Mouse (Mus musculus) kidney, embryonic 15.5 days (tissue): ENCODE data around the gene Dnmt1. TPM values are rescaled to one million over a fixed set of nuclear protein-coding genes. Genes with fewer than 3 reads are reported as not detected.

Experiments
- ATAC-seq: fragments of 200-750 bp; cut with Nextera tagmentation; replicated peaks from 2 replicates; pipeline ENCODE4 v1.8.0; 2017; ENCODE audit warnings: moderate TSS enrichment; ENCODE audit not compliant: low FRiP score
- H3K27ac ChIP-seq: fragments of 300-500 bp; sonication (generic); 2 replicates; pipeline ENCODE4 v1.5.1; 2015; ENCODE audit warnings: mild to moderate bottlenecking, inconsistent platforms
- H3K27me3 ChIP-seq: fragments of 300-500 bp; sonication (generic); 2 replicates; pipeline ENCODE4 v1.6.1; 2015; ENCODE audit warnings: inconsistent platforms
- H3K36me3 ChIP-seq: fragments of 300-500 bp; sonication (generic); 2 replicates; pipeline ENCODE4 v1.6.1; 2015; ENCODE audit warnings: inconsistent platforms
- H3K4me1 ChIP-seq: fragments of 300-500 bp; sonication (generic); 2 replicates; pipeline ENCODE4 v1.6.1; 2015; ENCODE audit warnings: inconsistent platforms
- H3K4me2 ChIP-seq: fragments of 300-500 bp; sonication (generic); 2 replicates; pipeline ENCODE4 v1.6.1; 2015; ENCODE audit warnings: moderate library complexity, mild to moderate bottlenecking, inconsistent platforms
- H3K4me3 ChIP-seq: fragments of 300-500 bp; sonication (generic); replicated peaks from 2 replicates; pipeline ENCODE4 v1.5.1; 2015; ENCODE audit warnings: mild to moderate bottlenecking, inconsistent platforms
- H3K9ac ChIP-seq: fragments of 300-500 bp; sonication (generic); 2 replicates; pipeline ENCODE4 v1.6.1; 2015; ENCODE audit warnings: mild to moderate bottlenecking, inconsistent platforms
- H3K9me3 ChIP-seq: fragments of 300-500 bp; sonication (generic); replicated peaks from 2 replicates; pipeline ENCODE4 v1.6.1; 2016; ENCODE audit warnings: inconsistent platforms
- WGBS: fragments of 180-500 bp; shearing (Covaris S2); methylation state at CpG from one replicate; pipeline ENCODE4 v1.1.7; 2015; ENCODE audit warnings: mixed read lengths; 5-methylcytosine and 5-hydroxymethylcytosine counted together
- polyA plus RNA-seq: library from polyadenylated mRNA; unstranded; fragments of >200 nt; fragmentation: Nextera tagmentation; extraction: Ambion mirVana; gene quantifications from 2 replicates; pipeline ENCODE4 v1.2.1, GENCODE M21; 2015

The Dnmt1 gene
- polyA plus RNA-seq, 1 experiment from 2014 or later = 108 TPM

GRCm38 (mm10) chr9:20898511-20899073 lies 61.1 kb downstream of the Dnmt1 start, which contains the start of gene Eif3g:
Gene Eif3g, minus strand, starts transcription at chr9:20898623.
- H3K9ac ChIP-seq = peak within 1 kb of the TSS; percentile 98
- no peaks in the 10 kb centered on the region for H3K9me3 ChIP-seq
- peak within 1 kb of the TSS; percentile 41; the same call in 1 of the 2 replicates for H3K27ac ChIP-seq
- peaks cover 35% of the 10 kb centered on the region for H3K36me3 ChIP-seq
- H3K27me3 ChIP-seq = no peaks in the 10 kb centered on the region
- H3K4me2 ChIP-seq = peak within 1 kb of the TSS; percentile 91
- H3K4me3 ChIP-seq = peak within 1 kb of the TSS; percentile 89
- peak; percentile 82 for ATAC-seq
- H3K4me1 ChIP-seq = peaks cover 18% of the 10 kb centered on the region
- 4% methylated on average over 34 of the region's 34 CpGs for WGBS

- H3K4me2 ChIP-seq = peak overlapping the region; percentile 91
- no peaks in the 10 kb centered on the region for H3K27me3 ChIP-seq
- peak overlapping the region; percentile 98 for H3K9ac ChIP-seq
- no peaks in the 10 kb centered on the region for H3K9me3 ChIP-seq
- 3% methylated on average over 38 of the region's 39 CpGs for WGBS
- H3K4me3 ChIP-seq = peak overlapping the region; percentile 89
- peak overlapping the region; percentile 41; the same call in 1 of the 2 replicates for H3K27ac ChIP-seq
- H3K36me3 ChIP-seq = peaks cover 42% of the 10 kb centered on the region
- H3K4me1 ChIP-seq = peaks cover 18% of the 10 kb centered on the region
- peak; percentile 44 for ATAC-seq
These were observed 61.8 kb downstream of the Dnmt1 start for GRCm38 (mm10) chr9:20897736-20898510.

GRCm38 (mm10) chr9:20895382-20895781 lies 64.3 kb downstream of the Dnmt1 start:
- ATAC-seq = no peak
- H3K9ac ChIP-seq = no peak overlapping the region
- peaks cover 68% of the 10 kb centered on the region for H3K36me3 ChIP-seq
- H3K4me3 ChIP-seq = no peak overlapping the region
- H3K27ac ChIP-seq = no peak overlapping the region
- no peak overlapping the region for H3K4me2 ChIP-seq
- no peaks in the 10 kb centered on the region for H3K27me3 ChIP-seq
- WGBS = 92% methylated on average over 9 of the region's 9 CpGs
- peaks cover 18% of the 10 kb centered on the region for H3K4me1 ChIP-seq
- no peaks in the 10 kb centered on the region for H3K9me3 ChIP-seq

- no peak overlapping the region for H3K9ac ChIP-seq
- H3K27ac ChIP-seq = no peak overlapping the region
- H3K4me3 ChIP-seq = no peak overlapping the region
- no peak for ATAC-seq
- H3K36me3 ChIP-seq = peaks cover 75% of the 10 kb centered on the region
- peaks cover 22% of the 10 kb centered on the region for H3K4me1 ChIP-seq
- H3K9me3 ChIP-seq = no peaks in the 10 kb centered on the region
- H3K27me3 ChIP-seq = no peaks in the 10 kb centered on the region
- WGBS = 88% methylated on average over 15 of the region's 15 CpGs
- no peak overlapping the region for H3K4me2 ChIP-seq
These were observed 65.1 kb downstream of the Dnmt1 start for GRCm38 (mm10) chr9:20894629-20895028.

GRCm38 (mm10) chr9:20893590-20894343 lies 65.9 kb downstream of the Dnmt1 start:
- no peak for ATAC-seq
- Histone ChIP-seq H3K27me3 (no peaks in the 10 kb centered on the region), H3K9ac (no peak overlapping the region), H3K4me2 (no peak overlapping the region), H3K4me3 (no peak overlapping the region), H3K4me1 (peaks cover 24% of the 10 kb centered on the region), H3K36me3 (peaks cover 79% of the 10 kb centered on the region), H3K9me3 (no peaks in the 10 kb centered on the region), H3K27ac (no peak overlapping the region)
- WGBS = 89% methylated on average over 13 of the region's 13 CpGs

GRCm38 (mm10) chr9:20893069-20893468 lies 66.6 kb downstream of the Dnmt1 start:
- no peak for ATAC-seq
- H3K36me3 ChIP-seq = peaks cover 79% of the 10 kb centered on the region
- H3K4me1 ChIP-seq = peaks cover 24% of the 10 kb centered on the region
- H3K27ac ChIP-seq = no peak overlapping the region
- H3K9ac ChIP-seq = no peak overlapping the region
- H3K27me3 ChIP-seq = no peaks in the 10 kb centered on the region
- no peak overlapping the region for H3K4me2 ChIP-seq
- H3K4me3 ChIP-seq = no peak overlapping the region
- no peaks in the 10 kb centered on the region for H3K9me3 ChIP-seq
- 62% methylated on average over 5 of the region's 5 CpGs for WGBS

GRCm38 (mm10) chr9:20892104-20892653 lies 67.5 kb downstream of the Dnmt1 start:
- no peak overlapping the region for H3K4me3 ChIP-seq
- 75% methylated on average over 5 of the region's 5 CpGs for whole genome bisulfite sequencing
- H3K9me3 ChIP-seq = no peaks in the 10 kb centered on the region
- no peak for ATAC-seq
- H3K36me3 ChIP-seq = peaks cover 79% of the 10 kb centered on the region
- H3K27ac ChIP-seq = 0 out of 2 replicates have a peak overlapping the region, but pooled peaks have one; percentile 37
- H3K4me1 ChIP-seq = peaks cover 17% of the 10 kb centered on the region
- H3K9ac ChIP-seq = no peak overlapping the region
- no peaks in the 10 kb centered on the region for H3K27me3 ChIP-seq
- H3K4me2 ChIP-seq = no peak overlapping the region

- no peaks in the 10 kb centered on the region for H3K9me3 ChIP-seq
- no peak overlapping the region for H3K9ac ChIP-seq
- H3K36me3 ChIP-seq = peaks cover 73% of the 10 kb centered on the region
- 66% methylated on average over 26 of the region's 26 CpGs for WGBS
- no peak overlapping the region for H3K4me2 ChIP-seq
- peak overlapping the region; percentile 37; the same call in 1 of the 2 replicates for H3K27ac ChIP-seq
- H3K4me3 ChIP-seq = 0 out of 2 replicates have a peak overlapping the region, but pooled peaks have one; percentile 3
- H3K4me1 ChIP-seq = peaks cover 11% of the 10 kb centered on the region
- H3K27me3 ChIP-seq = no peaks in the 10 kb centered on the region
- no peak for ATAC-seq
These were observed 68.2 kb downstream of the Dnmt1 start for GRCm38 (mm10) chr9:20891339-20892103.

GRCm38 (mm10) chr9:20890411-20890810 lies 69.3 kb downstream of the Dnmt1 start:
- Histone ChIP-seq H3K9ac (no peak overlapping the region), H3K27me3 (no peaks in the 10 kb centered on the region), H3K4me1 (peaks cover 11% of the 10 kb centered on the region), H3K9me3 (no peaks in the 10 kb centered on the region), H3K4me3 (no peak overlapping the region), H3K27ac (no peak overlapping the region), H3K36me3 (peaks cover 62% of the 10 kb centered on the region), H3K4me2 (no peak overlapping the region)
- 94% methylated on average over 5 of the region's 5 CpGs for WGBS
- ATAC-seq = no peak

- H3K27ac ChIP-seq = no peak overlapping the region
- no peak overlapping the region for H3K9ac ChIP-seq
- peaks cover 53% of the 10 kb centered on the region for H3K36me3 ChIP-seq
- H3K27me3 ChIP-seq = no peaks in the 10 kb centered on the region
- ATAC-seq = no peak
- peak overlapping the region; percentile 69 for H3K4me2 ChIP-seq
- peaks cover 11% of the 10 kb centered on the region for H3K4me1 ChIP-seq
- H3K4me3 ChIP-seq = peak overlapping the region; percentile 91
- H3K9me3 ChIP-seq = no peaks in the 10 kb centered on the region
- WGBS = 85% methylated on average over 29 of the region's 29 CpGs
These were observed 70.2 kb downstream of the Dnmt1 start for GRCm38 (mm10) chr9:20889185-20890141.
